Mouse (Mus musculus): ENCODE results near the gene Syngap1.

Syngap1 gene

GRCm38 (mm10) chr17:26994410-26994809 lies 53.4 kb downstream of the Syngap1 start:
- in situ Hi-C loops (cut with MboI), result no loop called here

GRCm38 (mm10) chr17:26995006-26995405 lies 54.0 kb downstream of the Syngap1 start:
- in situ Hi-C loops (cut with MboI), result no loop called here

GRCm38 (mm10) chr17:26995562-26995961 lies 54.5 kb downstream of the Syngap1 start:
- in situ Hi-C loops (cut with MboI), result no loop called here

- in situ Hi-C loops (cut with MboI), result no loop called here
These were observed 56.6 kb downstream of the Syngap1 start for GRCm38 (mm10) chr17:26997661-26998060.

- in situ Hi-C loops (cut with MboI), result no loop called here
These were observed 57.2 kb downstream of the Syngap1 start for GRCm38 (mm10) chr17:26998283-26998682.

GRCm38 (mm10) chr17:26999996-27000395 lies 58.9 kb downstream of the Syngap1 start:
- in situ Hi-C loops (cut with MboI), result no loop called here

- in situ Hi-C loops (cut with MboI), result no loop called here
These were observed 60.1 kb downstream of the Syngap1 start for GRCm38 (mm10) chr17:27001151-27001550.

GRCm38 (mm10) chr17:27001889-27002288 lies 60.8 kb downstream of the Syngap1 start:
- in situ Hi-C loops (cut with MboI), result no loop called here

GRCm38 (mm10) chr17:27004431-27004830 lies 63.4 kb downstream of the Syngap1 start:
- in situ Hi-C loops (cut with MboI), result no loop called here

- in situ Hi-C loops (cut with MboI), result no loop called here
These were observed 63.9 kb downstream of the Syngap1 start for GRCm38 (mm10) chr17:27004903-27005485.

- in situ Hi-C loops (cut with MboI), result no loop called here
These were observed 64.6 kb downstream of the Syngap1 start for GRCm38 (mm10) chr17:27005644-27006043.

- in situ Hi-C loops (cut with MboI), result no loop called here
These were observed 67.2 kb downstream of the Syngap1 start for GRCm38 (mm10) chr17:27008277-27008676.

GRCm38 (mm10) chr17:27011167-27011566 lies 70.1 kb downstream of the Syngap1 start:
- in situ Hi-C loops (cut with MboI), result no loop called here

- in situ Hi-C loops (cut with MboI), result no loop called here
These were observed 71.1 kb downstream of the Syngap1 start for GRCm38 (mm10) chr17:27011998-27012672.

- in situ Hi-C loops (cut with MboI), result no loop called here
These were observed 71.9 kb downstream of the Syngap1 start for GRCm38 (mm10) chr17:27012909-27013308.

GRCm38 (mm10) chr17:27017564-27018499 lies 76.8 kb downstream of the Syngap1 start:
- in situ Hi-C loops (cut with MboI), result no loop called here

- in situ Hi-C loops (cut with MboI), result no loop called here
These were observed 77.6 kb downstream of the Syngap1 start for GRCm38 (mm10) chr17:27018555-27019196.

GRCm38 (mm10) chr17:27021076-27021475 lies 80.0 kb downstream of the Syngap1 start:
- in situ Hi-C loops (cut with MboI), result no loop called here

- in situ Hi-C loops (cut with MboI), result no loop called here
These were observed 80.7 kb downstream of the Syngap1 start for GRCm38 (mm10) chr17:27021736-27022135.
